Mouse (Mus musculus) ES-CJ7 (cell line): ENCODE measurements at regions not wholly inside any gene's neighbourhood (a gene's known extent, or its start where the extent isn't known, plus 50 kb on each side); places are given as distances from the start of the nearest gene placed in this dataset.
"Not testable (repeated sequence)": the region's sequence is repeated elsewhere in the genome, so short reads cannot be mapped to it uniquely, and the experiment has no call there.

Source experiments
- DNase-seq: peaks from one replicate; pipeline ENCODE4 v3.0.0; 2011; ENCODE audit warnings: low read depth, low spot score

DNA sequence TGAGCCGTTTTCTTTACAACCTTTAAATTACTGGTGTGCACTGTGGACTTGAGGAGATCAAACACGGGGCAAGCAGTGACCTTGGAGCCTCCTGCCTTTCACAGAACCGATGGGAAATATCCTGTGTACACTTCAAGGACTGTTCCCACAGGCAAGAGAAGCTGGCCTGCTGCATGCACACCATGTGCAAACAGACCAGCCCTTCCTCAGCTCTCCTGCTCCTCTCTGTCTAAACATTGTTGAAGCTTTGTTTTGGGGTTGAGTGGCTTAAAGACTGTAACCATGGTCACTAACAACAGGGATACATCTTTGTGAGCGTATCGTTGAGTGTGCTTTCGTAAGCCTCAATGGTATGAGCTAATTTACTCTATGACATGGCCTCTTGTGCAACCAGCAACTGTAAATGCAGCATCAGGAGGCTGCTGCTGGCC lies 50.2 kb upstream of the Agps start:
- DNase-seq, result no peak

DNA sequence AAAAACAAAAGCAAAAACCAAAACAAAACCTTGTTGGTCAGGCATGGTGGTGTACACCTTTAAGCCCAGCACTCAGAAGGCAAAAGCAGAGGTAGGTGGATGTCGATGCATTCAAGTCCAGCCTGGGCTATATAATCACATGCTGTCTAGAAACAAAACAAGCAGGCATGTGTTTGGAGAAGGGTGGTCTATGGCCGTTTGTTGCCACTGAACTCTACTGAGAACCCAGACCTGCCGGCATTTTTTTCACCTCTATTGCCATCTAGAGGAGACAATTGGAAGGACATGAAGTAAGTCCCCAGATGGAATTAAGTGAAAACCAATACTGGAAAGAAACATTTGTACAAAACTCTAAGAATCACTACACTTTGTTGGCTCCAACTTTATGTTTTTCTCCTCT lies 50.9 kb upstream of the Agps start:
- DNase-seq, result peak; percentile 61

DNA sequence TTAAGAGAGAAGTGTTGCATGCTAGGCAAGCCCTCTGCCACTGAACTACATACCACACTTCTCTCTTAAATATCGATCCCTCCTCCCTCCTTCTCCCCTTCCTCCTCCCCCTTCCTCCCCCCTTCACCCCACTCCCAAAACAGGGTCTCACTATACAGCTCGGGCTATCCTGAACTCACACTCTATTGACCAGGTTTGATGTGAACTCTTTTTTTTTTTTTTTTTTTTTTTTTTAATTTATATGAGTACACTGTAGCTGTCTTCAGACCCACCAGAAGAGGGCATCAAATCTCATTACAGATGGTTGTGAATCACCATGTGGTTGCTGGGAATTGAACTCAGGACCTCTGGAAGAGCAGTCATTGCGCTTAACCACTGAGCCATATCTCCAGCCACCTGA lies 53.3 kb upstream of the Agps start:
- not testable (repeated sequence) for DNase-seq

DNA sequence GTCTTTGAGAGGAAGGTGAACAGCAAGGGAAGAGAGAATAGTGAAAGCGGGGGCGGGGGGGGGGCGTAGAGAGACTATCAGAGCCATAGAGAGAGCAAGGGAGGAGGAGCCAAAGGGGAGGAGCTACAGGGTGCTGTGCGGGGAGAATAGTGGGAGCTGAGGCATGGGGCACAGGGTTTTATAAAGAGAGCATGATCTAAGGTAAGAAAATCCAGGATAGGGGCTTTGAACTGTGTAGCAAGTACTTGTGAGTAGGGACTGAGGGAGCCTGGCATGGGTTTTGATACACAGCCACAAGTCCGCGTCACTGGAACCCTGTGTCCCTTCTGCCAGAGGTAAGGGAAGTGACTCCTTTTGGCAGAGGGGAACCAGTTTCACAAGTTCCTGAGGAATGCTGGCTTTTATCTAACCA lies 54.9 kb upstream of the Agps start:
- DNase-seq, result peak; percentile 36

DNA sequence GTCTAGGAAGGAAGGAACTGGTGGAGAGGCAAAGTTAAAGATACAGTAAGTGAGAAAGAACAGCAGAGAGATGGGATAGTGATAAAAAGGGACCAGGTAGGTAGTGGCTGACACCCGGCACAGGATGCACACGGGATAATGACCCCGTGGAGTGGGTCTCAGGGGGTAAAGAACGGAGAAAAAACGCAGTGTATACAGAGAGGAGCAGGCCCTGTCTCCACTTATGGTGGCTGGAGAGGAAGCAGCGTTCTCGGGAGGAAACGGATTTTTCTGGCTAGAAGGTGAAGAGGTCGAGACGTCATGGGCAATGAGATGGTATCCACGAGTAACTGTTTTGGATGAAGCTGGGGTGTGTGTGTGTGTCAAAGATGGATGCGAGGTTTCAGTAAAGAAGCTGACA lies 55.4 kb upstream of the Agps start:
- no peak for DNase-seq

DNA sequence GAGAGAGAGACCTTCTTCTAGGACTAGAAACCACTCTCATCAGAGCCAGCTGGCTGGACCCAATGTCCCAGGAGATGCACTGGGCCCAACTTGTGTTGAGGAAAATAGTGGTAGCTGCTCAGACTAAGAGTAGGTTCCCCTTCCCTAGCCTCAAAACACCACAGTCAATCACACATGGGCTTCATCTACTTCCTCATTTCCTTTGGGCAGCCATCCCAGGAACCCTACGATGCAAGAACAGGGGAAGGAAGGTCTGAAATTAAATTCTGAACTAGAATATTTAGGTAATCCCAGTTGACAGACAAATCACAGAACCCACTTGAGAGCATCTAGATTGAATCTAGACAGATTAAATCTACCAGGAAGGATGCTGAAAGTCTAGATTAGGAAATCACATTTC lies 56.8 kb upstream of the Agps start:
- no peak for DNase-seq

DNA sequence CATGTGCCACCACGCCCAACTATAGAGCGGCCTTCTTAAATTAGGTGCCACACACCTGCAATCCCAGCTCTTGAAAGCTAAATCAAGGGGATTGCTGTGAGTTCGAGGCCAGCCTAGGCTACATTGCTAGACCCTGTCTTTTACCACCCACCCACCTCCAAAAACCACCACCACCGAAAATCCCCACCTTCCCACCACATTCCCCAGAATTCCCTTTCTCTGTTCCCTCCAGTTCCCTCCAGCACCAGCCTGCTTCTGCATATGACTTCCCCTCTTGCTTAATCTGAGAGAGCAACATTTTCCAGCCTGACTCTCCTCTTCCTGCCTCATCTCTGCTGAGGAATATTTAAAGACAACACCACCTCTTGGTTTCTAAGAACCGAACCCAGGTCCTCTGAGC lies 58.5 kb upstream of the Agps start:
- no peak for DNase-seq

DNA sequence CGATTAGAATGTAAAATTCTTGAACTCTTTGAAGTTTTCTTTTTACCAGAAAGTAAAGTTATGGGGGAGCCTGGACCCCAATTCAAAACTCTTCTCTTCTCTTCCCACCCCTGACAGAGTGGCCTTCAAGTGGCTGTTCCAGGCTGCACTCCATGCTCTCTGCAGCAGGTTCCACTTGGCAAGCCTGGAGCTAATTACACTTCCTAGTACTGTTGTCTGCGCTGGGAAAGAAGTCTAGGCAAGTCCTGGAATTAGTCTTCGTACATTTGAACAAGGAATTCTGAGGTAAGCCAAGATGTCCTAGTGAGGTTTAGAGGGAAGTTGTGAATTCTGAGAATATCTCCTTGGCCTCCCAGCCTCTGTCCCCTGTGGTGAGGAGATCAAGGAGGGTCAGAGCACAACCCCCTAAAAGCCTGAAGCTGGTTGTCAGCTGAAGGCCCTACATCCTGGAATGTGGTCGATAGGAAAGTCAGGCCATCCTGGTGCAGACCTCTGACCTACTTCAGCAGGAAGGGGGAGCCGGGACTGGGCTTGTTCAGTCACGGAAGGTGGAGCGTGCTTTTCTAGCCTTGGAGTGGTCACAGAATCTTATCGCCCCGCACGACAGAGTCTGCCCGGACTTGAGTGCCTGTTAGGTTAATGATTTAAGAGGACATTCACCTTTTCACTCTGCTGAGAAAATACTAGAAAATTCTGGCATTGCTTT lies 59.6 kb upstream of the Agps start:
- no peak for DNase-seq

DNA sequence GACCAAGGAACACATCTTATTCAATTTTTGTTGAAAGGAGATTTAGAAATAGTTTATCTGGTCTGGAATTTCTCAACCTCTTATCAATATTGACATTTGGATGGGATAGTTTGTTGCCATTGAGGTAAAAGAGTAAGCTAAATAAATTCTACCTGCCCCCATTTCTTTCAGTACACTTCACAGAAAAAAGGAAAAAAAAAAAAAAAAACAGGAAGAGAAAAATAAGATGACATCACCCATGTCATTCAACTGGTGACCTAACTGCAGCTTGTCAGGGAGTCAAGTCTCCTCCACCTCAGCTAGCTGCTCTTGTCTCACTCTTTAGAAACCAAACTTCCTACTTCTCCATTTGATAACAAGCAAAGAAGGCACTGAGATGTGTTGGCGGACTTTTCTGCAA lies 61.3 kb upstream of the Agps start:
- no peak for DNase-seq

DNA sequence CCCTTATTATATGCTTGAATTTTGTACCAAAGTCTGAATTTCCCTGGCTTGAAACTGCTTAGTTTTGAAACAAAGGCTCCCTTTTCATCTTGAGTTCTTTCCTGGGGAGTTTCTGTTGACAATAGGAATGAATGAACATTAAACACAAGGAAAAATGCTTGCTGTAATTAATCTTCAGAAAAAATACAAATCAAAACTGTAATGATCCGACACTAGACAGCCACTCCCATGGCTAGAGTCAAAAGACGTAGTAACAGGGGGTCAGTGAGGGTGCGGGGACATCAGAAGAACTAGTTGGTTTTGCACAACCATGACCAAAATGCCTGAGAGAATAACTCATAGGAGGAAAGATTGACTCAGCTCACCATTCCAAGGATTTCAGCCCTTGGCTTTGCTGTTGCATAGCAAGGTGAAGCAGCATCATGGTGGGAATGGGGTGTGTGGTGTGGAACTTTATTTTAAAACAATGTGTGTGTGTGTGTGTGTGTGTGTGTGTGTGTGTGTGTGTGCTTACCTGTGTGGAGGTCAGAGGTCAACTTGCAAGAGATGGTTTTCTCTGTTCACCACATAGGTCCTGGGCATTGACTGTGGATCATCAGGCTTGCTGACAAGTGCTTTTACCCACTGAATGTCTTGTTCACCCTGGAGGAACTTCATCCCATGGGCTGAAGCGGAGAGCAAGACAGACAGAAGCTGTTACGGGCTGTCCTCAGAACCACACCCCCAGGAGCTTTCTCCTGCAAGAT lies 63.2 kb upstream of the Agps start:
- DNase-seq, result peak; percentile 39

DNA sequence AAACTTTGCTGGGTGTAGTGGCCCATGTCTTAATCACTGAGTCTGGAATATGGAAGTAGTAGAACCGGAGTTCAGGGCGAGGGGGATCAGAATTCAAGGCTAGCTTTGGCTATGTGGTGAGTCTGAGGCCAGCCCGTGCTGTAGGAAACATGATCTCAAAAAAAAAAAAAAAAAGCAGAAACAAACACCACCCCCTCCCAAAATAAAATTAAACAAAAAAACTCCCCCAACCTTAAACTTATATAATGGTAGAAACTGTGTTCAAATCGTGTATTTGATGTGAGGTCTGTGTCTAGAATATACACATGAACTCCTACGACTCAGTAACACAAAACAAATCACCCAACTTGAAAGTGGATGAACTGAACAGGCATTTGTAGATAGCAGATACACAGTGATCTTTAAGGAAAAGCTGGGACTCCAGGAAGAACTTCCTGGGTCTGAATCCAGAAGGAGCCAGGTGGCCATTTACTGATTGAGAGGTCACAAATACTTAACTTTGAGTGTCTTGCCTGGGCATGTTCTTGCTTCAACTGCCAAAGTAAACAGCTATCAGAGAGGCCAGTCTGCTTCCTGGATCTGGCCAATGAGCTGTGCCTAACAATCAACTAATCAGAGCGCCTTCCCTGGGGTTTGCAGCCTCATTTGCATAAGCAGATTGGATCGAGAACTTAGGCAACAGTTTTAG lies 63.6 kb upstream of the Nfe2l2 start:
- peak; percentile 91 for DNase-seq

DNA sequence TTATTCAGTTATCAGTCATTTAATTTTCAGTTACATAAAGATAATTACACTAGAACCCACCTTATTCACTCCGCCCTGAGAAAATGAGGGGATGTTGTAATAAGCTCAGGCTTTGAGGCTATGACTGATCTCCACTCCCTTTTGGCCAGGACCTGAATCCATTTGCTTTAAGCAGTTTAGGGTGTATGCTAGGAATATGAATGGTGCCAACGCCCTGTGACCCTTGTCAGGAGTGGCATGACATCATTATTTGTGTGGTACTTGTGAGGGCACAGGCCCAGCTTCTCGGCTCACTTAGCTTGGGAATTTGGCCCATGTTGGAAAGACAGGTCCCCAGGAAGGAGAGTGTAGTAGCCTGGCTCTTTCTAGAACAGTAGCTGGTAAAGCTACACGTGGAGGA lies 61.0 kb upstream of the Nfe2l2 start:
- DNase-seq, result no peak

DNA sequence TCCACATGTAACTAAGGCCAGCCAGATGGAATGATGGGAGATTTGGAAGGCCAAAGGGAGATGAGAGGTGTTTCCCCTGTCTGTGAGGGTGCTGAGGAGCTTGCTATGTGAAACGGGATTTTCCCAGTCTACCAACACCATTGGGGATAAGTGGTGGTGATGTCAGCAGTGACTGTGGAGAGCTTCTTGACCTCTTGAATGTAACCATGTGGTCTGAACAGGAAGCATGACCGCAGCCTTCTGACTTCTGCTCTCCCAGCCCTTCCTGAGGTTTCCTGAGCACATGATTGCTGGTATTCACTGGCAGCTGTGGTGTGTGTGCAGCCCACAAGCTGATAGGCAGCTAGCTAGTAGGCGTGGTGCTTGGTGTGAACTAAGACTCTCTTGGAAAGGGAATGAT lies 58.8 kb upstream of the Nfe2l2 start:
- no peak for DNase-seq

DNA sequence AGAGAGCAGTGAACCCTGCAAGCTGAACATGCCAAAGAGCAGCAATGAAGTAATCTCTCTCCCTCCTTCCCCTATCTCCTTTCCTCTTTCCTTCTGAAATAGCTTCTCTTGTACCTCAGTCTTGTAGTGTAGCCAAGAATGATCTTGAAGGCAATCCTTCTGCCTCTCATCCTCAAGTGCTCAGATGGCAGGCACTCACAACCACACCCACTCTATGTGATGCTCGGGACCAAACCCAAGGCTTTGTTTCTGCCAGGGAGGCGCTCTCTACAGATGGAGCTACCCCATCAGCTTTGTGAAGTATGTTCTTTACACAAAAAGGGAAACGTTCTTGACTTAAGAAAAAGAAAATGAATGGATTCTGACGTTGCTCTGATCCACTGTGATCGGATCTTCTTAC lies 57.6 kb upstream of the Nfe2l2 start:
- DNase-seq, result no peak

DNA sequence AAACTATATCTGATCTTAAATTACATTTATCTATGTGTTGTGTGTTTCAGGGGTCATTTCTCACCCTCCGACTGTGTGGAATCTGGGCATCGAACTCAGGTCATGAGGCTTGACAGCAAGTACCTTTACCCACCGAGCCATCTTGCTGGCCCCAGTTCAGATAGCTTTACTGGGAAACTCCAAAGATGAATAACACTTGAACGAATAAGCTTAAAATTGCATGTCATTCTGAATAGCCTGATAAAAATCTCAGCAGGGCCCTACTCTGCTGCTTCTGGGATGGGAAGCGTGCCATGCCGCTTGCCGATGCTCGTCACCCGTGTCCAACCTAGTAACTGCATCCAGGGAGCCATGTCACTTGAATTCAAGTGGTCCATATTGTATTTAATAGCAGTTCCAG lies 57.2 kb upstream of the Nfe2l2 start:
- no peak for DNase-seq

DNA sequence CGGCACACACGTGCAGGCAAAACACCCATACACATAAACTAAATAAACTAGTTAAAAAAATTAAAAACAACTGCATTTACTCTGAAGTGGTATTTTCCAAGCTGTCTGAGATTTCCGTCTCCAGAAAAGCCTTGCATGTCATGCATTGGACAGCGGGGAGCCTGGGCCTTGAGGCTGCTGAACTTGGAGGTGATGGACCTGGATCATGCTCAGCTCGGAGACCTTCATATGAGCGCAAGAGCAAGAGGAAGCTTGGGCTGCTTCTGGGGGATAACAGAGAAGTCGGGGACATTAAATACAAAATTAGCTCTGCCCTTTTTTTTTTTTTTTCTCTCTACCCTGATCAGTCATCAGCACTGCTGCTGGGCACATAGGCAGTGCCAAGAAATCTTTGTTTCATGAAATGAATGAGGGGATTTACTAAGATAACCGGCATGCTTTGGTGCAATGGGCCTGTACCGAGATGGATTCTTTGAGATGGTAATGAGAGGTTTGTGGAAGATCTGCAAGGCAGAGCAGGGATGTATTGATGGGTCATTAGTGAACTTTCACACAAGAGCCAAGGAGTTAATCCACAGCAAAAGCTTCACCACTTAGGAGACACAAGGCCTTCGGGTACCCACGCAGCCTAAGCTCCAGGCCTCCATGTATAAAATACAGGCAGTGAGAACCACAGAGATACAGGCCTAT lies 54.9 kb upstream of the Nfe2l2 start:
- DNase-seq, result no peak

DNA sequence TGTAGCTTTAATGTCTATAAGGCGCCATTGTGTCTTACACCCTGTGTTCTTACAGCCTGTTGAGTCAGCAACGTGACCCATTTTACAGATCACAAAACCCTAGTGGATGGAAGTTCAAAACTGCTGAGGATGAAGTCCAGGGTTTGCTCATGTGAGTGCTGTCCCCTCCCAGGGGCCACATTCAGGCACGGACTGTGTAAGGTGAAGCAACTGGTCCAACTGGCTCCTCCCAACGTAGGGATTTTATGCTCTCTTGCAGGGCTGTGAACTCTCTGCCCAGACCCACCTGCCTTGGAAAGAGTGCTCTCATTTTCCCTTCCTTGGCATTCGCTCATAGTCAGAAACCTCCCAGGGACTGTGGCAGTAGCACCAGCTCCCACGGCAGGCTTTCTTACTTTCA lies 53.8 kb upstream of the Nfe2l2 start:
- DNase-seq, result no peak

DNA sequence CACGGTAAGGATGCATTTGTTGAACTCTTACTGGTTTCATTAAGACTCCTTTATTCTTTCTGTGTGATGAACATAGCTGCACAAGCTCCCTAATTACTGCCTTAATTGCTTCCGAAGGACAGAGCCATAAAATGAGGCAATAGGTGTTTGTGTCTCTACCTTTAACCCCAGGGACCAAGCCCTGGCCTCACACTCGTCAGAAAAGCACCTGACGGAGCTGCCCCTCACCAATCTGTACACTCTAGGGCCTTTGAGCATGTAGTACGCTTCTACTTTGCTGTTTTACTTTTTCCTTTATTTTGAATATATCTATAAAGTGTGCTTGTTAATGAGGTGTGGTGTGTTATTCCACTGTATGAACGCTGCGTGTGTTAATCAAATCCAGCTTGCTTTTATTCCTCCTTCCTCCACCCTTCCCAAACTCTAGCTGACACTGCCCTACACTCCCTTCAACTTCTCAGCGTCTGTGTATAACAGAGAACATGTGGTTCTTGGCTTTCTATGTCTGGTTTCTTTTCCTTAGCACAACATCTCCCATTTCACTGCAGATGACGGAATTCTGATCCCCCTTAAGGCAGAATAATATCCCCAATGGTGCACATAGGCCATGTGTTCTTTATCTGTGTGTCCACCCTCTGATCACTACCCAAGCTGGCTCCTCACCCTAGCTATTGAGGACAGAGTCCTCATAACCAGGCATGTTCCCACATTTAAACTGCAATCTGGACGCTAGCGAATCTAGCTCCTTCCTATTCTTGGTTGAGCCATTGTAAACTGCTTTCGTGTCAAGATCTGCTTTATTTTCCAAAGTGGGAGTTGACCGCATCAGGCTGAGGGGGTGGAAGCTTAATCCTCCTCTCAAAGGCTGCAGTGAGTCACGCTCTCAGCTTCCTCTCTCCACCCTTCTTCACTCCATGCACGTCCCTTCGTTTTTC lies 52.5 kb upstream of the Nfe2l2 start:
- DNase-seq, result no peak

DNA sequence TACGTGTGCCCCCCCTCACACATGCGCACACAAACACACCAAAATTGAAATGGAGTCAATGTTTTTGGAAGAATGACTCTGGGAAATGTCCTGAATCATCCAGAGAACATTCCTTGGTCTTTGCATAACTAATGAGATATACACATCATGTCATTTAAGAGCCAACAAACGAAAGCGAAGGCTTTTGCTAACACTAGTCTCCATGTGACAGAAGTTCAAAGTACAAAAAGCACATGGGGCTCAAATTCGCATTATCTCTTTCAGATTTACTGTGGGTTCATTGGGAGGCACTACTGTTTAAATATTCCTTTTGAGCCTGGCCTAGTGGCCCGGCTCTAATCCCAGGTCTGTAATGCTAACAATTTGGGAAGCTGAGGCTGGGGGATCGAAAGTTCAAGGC lies 50.2 kb upstream of the Nfe2l2 start:
- no peak for DNase-seq
